Mouse (Mus musculus): Measurements from ENCODE around the gene Ptprf.

The Ptprf gene

DNA sequence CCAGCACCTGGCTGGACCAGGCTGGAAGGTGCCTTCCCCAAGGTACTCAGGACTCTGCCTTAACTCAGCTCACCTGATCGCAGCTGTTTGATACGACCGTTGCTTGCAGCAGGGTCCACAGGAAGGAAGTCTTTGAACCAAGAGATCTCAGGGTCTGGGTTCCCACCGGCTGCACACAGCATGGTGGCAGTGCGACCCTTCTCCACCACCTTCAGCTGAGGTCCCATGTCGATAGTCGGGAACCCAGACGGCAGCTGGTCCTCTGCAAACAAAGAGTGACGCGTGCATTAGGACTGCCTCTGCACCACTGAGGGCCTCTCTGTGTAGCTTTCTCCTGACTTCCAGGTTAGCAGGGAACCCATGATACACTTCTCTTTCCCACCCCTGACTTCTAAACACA is 33.8 kb downstream of the Ptprf start:
- no peak for DNase-seq

DNA sequence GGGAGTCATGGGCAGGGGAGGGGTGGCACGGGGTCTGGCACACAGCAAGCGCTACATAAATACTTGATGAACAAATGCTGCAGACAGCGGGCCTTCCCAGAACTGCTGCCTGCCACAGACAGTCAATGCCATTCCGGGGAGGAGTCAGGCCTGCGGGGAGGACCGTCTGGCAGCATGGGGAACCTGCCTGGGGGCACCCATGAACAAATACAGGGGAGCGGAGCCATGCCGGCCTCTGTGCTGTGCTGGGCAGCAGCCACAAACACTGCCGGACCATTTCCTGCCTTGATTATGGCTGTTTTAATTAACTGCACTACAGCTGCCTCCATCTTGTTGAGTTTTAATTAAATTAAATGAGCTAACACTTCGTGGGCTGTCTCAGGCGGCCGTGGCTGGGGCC is 35.0 kb downstream of the Ptprf start:
- no peak for DNase-seq

DNA sequence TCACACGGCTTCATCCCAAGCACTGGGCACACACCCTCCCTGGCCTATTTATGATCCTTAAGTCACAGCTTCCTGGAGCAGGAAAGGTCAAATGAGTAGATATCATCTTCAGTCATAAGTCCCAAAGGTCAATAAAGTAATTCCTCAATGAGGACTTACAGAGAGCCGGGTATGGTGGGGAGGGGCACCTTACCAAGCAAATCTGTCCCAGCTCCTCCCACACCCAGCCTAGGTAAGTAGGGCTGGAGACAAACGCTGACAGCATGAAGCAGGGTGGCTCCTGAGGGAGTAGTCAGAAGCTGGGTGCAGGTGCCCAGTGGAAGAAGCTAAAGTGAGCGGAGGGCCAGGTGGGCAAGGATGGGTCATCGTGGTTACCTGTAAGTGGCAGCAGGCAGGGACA is 36.3 kb downstream of the Ptprf start:
- DNase-seq = no peak

DNA sequence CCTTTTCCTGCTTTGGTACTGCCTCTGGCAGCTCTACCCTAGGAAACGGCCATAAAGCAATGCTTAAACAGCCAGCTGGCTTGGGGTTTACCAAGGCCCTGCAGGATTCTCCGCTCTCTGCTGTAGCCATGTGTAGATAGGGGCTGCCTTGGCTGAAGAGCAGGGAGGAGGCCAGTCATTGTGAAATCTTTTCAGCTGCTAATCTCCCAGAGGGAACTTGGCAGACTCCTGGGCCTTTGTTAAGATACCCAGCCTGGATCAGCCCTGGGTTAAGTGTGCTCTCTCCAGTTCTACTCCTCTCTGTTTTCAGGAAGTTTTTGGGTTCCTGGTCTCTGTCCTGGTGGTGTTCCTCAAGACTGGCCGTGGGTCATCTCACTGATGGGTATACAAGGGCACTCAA is 43.9 kb downstream of the Ptprf start:
- no peak for DNase-seq

DNA sequence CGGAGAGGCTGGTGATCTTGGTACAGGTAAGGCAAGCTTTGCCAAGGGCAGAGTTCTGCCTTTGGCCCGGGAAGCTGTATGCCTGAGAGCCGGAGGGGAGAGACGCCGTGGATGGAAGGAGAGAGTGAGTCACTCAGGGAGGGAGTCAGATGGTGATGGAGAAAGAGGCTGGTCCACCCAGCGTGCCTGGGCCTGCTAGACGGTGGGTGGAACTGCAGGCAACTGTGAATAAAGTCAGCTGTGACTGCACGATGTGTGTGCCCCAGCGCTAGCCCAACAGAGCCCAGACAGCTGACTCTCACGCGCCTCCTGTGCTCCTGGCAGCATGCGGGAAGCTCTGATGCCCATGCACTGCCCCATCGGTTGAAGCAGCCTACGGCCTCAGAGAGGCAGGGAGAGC is 45.4 kb downstream of the Ptprf start:
- no peak for DNase-seq

DNA sequence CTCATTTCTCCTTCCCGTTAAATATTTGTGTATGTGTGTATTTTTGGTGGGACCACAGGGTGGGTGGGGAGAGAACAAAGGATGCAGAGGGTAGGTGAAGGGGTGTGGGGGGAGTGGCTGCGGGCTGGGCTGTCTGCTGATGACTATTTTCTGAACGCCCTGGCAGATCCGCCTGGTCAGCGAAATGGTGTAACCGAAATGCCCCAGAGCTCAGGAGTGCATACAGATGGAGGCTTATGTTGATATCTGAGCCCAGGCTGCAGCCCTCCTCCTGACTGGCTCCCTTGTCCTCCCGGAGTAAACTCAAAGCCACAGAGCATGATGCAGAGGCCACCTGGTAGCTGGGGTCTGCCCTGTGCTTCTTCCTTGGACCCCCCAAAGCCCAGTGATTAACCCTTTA is 47.4 kb downstream of the Ptprf start:
- no peak for DNase-seq

DNA sequence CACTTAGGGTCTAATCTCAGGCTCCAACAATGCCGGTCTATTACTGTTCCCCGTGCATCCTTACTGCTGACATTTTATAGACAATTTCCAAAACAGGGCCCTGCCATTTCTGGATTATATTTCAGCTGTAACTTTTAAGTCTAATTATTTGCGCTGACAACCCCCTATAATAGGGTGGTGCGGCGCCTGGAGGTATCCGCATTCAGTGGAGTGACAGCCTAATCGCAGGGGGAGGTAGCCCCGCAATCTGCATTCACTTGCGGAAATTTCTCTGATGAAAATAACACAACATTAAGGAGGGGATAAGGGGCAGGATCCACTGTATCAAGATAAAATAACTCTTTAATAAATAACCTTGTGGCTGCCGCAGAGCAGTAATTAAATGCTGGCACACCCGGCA is 47.9 kb downstream of the Ptprf start:
- no peak for DNase-seq

DNA sequence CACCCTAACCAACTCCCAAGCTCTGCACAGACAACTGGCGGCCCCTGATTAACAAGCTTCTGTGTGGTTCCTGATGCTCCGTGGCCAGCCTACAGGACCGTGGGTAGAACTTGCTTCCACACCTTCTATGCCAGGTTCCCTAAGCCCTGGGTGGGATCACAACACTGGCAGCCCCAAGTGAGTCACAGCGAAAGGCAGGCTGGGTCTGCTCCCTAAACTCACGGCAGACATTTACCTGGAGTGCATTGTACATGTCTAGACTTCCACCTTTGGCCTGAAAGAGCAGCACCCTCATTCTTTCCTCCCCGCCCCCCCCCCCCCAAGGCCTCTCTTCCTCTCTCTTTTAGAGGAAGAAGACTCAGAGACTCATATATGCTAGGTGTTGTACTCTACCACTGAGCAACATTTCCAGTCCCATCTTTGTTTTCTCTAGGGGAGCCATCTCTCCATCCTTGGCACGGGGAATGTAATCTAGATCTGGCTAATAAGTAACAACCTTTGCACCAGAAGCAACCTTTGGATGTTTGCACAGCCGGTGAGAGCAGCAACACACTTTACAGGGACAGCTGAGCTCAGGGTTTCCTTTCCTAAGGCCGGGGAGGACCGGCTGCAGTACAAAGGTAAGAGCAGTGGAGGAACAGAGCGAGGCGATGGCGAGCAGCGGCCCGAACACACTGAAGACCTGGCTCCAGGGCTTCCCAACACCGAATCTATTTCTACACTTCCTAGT is 51.1 kb downstream of the Ptprf start:
- DNase-seq = no peak

DNA sequence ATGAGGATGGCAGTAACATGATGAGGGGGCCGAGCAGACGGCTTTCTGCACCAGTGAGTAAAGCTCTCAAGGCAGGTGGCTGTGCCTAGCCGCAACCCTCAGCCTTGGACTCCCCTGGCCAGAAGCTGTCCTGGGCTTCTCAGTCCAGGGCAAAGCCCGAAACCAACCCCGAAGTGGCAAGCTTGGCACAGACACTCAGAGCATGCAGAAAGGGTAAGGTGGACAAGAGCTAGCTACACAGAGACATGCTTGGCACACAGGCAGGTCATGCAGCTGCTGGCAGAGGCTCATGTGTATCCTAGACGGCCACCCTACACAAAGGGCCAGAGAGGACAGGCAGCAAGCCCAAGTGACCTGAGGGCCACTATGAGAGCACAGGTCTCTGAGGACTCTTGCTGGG is 52.5 kb downstream of the Ptprf start:
- DNase-seq = no peak

DNA sequence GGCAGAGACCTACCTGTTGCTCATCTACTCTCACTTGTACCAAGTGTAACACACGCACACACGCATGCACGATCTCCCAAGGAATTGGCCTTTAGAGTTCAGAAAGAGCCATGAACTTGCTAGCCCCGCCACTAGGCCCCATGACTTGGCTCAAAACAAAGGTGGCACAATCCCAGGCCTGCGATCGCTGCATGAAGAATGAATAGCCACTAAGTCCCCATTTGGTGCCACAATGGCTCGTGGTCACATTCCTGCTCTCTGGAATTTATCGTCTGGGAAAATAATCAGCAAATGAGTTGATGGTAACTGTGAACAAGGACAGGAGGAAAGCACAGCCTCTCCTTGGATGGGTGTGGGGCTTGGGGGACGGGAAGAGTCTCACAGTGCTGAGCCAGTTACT is 54.3 kb downstream of the Ptprf start:
- DNase-seq = no peak

DNA sequence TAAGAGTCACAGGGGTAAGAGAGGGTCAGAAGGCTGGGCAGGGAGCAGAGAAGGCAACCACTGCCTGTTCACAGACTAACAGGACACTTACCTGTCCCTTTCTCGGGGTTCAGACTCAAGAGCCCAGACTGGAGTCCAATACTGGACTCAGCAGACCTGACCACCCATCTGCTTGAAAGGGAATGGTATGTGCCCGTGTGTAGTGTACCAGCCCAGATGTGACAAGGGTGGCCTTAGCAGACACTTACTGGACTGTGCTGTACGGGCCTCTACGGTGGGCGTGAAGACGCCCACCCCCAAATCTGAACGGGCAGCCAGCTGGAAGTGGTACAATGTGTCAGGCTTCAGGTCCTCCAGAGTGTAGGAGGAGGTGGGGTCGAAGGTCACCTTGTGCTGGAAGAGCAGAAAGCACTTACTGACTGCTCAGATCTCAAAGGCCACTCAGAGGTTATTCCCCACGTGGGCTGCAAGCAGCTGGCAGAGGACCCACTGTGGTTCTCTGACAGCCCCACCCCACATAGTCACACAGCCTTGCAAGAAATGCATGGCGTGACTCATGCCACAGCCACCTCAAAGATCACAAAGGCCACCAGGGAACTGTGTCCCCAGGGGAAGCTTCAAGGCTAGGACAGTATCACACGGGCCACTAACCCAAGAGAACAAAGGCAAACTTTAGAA is 56.4 kb downstream of the Ptprf start:
- no peak for DNase-seq

DNA sequence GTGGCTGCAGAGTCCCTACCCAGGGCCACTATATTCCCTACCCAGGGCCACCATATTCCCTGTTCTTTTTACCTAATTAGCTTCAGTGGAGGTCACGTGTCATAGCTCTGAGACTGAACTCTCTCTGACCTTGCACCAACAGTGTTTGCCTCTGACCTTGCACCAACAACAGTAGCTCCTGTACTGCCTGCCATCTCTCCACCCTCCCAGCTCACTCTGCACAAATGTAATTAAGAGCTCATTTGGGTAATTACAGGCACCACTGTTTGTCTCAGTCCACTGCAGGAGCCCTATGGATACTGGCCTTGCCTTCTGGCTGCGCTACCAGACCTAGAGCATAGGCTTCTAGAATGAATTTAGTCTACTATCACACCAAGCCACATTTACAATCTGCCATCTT is 57.3 kb downstream of the Ptprf start:
- no peak for DNase-seq

DNA sequence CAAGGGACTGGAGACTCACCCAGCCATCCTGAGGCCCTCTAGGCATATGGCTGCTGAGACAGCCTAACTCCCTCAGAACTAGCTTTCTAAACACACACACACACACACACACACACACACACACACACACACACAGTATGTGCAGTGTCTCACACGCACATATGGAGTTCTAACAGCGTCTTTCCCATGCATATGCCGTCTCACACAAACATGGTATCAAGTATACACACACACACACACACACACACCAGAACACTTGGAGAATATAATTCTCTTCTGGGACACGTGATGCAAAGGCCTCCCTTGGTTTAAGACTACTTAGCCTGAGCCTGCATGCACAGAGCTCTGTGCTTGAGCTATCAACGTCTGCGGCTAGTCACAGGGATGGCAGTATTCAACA is 59.3 kb downstream of the Ptprf start:
- no peak for DNase-seq

DNA sequence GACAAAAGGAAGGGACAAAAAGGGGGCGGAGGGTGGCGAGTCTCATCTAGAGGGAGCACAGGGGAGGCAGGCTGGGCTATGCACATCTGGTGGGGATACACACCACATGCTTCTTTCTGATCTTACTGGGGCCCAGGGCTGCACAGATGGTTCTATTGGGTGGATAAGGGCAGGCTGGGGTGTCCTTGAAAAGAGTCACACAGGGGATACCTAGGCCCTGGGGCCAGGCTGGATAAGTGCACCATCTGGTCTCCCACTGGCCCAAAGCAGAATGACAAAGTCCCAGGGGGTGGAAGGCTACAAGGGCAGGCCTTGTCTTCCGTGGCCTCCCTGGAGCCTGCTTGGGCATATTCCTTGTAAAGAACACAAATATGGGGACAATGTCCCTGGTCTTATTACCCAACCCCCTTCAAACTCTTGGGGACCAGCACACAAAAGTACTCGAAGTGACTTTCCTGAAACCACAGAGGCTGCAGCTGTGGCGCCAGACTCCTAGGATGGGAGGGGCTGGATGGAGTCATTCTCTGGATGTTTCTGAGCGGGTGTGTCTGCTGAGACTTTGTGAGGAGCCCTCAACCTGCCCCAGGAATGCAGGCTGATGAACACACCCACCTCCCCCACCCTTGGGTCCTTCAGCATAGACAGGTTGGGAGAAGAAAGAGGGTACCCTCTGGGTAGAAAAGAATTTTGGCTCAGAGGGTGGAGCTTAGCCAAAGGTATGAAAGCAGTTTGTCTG is 62.0 kb downstream of the Ptprf start:
- DNase-seq = no peak

DNA sequence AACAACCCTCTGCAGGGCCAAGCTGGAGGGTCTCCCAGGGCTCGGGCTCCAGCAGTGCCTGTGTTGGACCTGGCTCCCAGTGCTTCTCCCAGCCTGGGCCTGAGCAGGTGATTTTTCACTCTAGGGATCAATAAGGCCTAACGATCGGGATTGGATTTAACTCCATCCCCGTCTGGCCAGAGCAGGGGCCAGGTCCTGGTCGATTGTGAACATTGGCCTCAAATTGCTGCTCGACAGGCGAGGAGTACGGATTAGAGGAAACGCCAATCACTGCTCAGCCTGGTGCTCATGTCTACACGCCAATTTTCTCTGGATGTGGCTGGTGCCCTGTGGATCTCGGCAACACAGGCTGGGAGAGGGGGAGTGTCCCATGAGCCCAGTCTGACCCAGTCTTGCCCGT is 63.8 kb downstream of the Ptprf start:
- DNase-seq = no peak

DNA sequence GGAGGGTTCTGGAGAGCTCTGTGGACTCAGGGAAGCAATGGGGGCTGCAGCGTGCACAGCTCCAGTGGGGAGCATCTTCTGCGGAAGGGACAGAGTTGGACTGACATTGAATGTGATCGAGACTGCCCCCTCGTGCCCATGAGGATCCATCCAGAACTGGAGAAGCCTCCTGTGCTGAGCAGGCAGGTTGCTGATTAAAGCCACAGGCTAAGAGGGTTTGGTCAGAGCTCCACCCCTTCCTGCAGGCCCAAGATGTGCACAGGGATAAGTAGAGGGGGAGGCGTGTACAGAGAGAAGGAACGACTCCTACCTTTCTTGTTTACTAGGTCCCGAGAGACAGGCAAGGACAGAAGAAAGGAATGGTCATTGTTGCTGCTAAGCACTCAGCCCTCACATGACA is 69.9 kb downstream of the Ptprf start:
- DNase-seq = no peak

DNA sequence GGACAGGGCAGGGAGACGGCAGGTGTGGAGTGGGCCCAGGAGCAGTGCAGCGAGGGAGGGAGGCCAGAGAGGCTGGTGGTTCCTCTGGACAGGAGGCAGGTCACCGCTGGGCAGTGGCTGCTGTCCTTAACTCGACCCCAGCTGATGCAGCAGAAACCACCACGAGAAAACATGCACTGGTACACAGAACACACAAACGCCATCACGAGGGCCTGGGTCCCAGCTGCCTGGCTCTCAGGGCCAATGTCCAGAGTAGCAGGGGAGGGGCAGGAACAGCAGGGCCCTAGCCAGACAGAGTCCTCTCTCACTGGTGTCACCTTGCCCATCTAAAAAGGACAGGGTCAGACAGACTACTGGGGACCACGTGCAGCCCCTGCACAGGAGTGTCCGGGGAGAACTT is 70.4 kb downstream of the Ptprf start:
- no peak for DNase-seq

DNA sequence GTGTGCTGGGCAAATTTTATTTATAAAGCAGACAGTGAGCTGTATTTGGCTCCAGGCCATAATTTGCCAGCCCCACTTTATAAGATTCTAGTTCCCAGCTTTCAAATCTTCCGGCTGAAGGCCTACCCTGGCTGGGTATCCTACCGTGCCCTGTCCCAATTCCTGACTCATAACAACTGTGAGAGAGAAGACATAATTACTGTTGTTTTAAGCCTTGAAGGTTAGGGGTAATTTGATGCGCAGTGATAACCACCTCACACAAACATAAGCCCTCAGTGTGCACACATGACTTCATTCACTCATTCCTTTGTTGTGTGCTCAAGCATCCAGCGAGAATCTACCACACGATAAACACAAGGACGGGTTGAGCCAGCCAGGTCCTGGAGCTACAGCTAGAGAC is 71.7 kb downstream of the Ptprf start:
- DNase-seq = no peak

DNA sequence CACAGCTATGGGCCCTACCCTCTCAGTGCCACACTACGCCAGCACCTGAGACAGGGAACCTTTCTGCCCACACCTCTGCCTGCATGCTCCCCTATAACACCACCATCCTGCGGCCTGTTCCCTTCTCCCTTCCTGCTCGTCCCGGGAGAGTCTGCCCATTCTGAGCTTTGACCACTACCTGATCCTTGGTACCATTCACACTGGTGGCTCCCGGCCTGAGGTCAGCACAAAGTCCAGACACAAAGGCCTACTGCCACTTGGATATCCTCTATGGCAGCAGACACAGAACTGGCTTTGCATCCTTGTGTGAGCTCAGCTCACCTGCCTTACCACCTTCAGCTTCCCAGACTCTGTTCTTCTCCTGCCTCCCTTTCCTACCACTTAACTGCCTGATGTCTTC is 72.7 kb downstream of the Ptprf start:
- no peak for DNase-seq

DNA sequence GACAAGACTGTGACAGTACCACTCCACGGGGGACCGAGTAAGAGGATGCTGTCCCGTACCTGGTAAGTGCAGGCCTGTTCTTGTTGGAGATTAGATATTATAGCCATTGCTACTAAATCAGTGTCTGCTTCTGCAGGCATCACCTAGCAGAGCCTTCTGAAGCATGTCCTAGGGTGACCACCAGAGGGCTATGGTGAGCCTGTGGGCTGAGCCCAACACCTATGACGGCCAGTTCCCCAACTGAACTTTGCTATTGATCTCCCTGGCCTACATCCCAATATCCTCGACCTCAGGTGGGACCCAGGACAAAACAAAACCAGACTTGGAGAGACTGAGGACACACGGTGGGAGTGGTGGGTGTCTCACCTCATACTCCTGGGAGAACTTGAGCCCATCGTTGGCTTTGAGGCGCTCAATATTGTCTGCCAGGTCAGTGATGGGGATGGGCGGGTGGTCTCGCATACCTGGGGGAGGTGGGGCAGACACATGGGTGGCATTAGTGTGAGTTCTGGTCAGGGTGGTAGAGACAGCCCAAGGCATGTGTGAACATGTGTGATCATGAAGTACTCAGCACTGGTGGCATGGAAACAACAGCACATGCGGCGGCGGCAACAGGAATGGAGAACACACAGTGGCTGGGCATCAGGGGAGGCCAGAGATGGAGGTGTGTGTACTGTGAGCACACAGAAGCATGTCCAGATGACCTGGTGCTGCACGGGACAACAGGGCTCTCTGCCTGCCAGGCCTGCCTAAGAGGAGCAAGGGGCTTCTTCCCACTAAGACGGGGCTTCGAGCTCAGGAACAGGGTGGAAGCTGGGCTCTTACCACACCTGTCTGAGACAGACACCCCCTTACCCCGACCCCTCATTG is 74.2 kb downstream of the Ptprf start:
- peak; percentile 39 for DNase-seq

DNA sequence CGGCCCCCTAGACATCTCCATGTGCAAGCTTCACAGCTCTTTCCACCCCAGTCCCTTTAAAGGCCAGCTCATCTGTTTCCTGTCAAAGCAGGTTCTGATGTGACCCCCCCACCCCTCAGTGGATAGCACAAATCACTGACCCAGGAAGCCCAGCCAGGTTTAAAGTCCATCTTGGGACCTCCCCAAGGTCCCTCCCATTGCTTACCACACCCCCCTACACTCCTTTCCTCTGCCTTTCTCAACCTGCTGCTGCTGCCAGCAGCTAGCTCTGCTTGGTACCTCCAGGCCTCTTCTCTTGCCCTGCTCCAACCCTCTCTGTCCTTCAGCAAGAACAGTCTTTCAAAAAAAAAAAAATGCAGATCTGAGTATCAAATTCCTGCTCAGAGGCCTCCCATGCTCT is 76.3 kb downstream of the Ptprf start:
- DNase-seq = no peak

DNA sequence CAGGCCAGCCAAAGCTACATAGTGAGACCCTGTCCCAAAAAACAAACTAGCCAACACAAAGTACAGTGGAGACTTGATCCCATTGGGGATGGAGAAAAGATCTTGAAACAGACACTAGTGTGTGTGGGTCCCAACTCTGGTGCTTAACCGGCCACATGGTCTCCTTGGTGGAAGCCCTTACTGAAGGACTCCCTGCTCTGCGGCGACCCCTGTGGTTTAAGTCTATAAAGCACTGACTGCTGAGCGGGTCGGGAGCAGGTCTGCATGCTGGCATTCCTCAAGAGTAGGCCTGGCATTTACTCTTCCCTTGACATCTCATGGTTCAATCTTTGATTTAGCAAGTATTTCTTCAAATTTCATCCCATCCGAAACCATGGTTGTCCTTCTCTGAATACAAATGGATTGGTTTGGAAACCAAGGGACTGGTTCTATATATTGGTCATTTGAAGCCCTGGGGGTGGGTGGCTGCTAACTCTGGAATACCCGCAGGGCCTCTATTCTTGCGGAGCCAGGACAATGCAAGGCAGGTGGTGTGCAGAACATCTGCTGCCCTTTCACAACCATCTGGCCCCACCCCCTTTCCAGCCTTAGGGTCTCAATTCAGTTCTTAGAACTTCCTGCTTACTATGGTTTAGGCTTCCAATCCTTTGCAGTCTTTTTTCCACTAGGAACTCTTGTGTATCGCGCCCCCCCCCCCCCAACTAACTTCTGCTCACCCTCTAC is 84.1 kb downstream of the Ptprf start:
- no peak for DNase-seq

DNA sequence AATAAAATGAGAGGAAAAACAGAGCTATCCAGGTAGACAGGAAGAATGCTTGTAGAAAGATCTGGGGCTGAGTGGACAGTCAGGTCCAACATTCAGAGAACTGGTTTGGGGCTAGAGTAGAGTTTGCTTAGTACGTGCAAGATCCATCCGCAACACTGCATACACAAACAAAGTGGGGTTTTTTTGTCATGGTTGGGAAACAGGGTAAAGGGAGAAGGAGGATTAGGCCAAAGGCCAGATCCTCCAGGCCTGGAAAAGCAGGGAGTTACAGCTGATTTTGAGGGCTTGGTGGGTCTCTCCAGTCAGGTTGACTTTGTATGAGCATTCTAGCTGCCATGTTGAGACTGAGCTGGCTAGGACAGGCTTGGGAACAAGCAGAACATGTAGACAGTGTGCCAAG is 85.3 kb downstream of the Ptprf start:
- no peak for DNase-seq

Data from cerebellum, adult 11 months (tissue).